Mouse (Mus musculus) urinary bladder, postnatal 36 days (tissue): ENCODE data around the gene Cypt1.

ENCODE experiments used
- DNase-seq, 2 experiments: peaks; one replicate each; pipeline ENCODE4 v3.0.0; 2022; ENCODE audit warnings: low spot score in 2 of 2, mixed read lengths in 1 of 2

Cypt1 gene

DNA sequence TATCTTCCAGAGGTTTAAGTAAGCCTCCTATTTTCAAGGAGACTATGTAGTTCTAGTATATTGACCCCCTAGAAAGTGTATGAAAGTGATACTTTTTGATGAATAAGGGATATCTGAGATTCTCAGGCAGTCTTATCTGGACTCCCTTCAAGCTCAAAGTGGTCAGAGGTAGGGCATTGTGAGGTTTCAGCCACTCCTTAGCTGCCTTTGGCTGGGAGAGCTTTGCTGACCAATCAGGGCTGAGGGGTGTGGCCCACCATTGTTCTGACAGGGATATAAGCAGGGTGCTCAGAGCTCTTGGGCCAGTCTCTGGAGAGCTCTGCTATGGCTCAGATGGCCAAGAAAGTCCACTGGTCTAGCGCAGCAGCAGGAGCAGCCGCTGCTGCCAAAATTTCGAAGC, at the start of gene Cypt1:
Gene Cypt1 (plus strand): TSS at position 301 of the 400 bp plus-strand sequence.
- DNase-seq = no peak

DNA sequence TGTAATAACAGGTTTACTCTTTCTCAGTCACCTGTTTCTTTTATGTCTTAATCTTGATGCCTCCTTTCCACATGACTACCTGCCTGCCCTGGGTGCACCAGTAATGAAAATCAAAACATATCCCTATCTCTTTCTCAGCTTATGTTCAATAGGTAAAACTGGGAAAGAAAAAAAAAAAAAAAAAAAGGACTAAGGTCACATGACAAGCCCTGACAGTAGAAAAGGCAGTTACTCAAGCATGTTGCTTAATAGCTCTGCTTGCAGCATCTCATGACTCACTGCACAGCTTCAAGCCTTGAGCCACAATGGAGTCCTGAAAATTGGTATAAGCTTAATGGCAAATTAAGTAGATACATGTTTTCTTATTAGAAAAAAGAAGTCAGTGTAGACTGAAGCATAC, 24.1 kb downstream of the Cypt1 start:
- no peak for DNase-seq

DNA sequence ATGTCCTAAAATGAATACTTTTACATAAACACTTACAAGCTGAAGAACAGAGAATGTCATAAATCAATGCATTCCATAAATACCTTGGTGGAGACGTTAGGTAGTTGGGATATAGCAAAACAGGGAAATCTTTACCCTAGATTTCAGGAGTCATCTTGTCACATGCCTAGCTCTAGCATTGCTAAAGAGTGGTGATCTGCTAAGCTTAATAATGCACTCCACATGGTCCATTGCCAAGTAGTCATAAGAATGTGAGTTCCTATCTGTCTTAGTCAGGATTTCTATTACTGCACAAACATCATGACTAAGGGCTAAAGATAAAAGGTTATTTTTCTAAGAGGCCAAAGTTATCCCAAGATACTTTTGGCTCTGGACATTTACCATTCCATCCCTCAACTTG, 34.4 kb downstream of the Cypt1 start:
- no peak for DNase-seq

DNA sequence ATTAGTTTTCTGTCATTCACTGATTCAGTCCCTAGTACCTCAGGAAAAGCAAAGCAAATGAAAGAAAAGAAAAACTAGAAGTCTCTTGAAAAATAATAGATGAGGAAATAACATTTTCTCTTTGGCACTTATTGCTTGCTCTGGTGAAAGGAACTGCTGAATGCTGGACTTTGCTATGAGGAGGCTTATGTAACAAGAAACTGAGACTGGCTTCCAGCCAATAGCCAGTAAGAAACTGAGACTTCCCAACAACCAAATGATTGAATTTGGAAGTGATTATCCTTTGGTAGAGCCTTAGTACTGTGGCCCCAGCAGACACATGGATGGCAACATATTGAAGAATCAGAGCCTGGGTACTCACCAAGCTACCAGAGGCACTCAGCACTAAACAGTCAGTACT, 35.8 kb downstream of the Cypt1 start:
- peak in 1 of 2 experiments; percentile 1 for DNase-seq
